In the genomic region with DNA sequence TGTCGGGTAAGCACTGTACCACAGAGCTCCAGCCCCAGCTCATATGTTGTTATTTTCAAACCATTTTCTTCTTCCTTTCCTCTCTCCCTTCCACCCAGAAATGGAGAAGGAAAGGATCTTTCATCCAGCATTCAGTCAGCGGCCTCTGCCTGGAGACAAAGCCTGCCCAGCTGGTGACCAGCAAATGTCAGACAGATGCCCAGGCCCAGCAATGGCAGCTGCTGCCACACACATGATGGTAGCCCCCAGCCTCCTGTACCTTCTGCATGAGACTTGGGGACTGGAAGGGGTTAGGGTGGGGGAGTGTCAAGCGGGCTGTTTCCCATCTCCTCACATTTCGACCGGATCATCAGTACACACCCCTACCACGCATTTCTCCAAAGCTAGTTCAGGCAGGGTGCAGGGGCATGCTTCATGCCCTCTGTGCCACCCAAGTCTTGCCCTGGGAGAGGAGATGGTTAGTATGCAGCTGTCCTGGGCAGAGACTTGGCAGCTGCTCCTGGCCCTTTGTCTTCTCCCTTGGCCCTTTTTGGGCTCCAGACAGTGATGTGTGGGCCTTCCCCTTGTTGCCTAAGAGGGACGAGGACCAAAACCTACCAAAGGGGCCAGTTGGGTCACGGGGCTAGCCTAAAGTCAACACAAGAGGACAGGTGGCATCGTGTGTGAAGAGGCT, we compare ENCODE assay signal across 23 mouse cellular contexts. TPM values are rescaled to one million over a fixed set of nuclear protein-coding genes. Genes with fewer than 3 reads are reported as not detected.
DNase-seq lines count a peak whose midpoint lies in the region; ATAC-seq and TF ChIP-seq lines count a peak whose summit lies in the region.
"Had no signal": no experiment of that assay in that cellular context is flagged by ENCODE, and none has a peak within 500 bp of the region (broad histone marks: within the 10 kb centered on the region; RNA-seq: fewer than 3 reads in every experiment).

No protein-coding gene starts in this region.

- no peaks in the 10 kb centered on the region for H3K36me3 ChIP-seq in hindbrain, postnatal 0 days (ENCODE audit: insufficient read depth, low read length)
- H3K36me3 ChIP-seq in hindbrain, embryonic 14.5 days (replicated peaks; ENCODE audit: control insufficient read depth, insufficient read depth) = peaks cover 9% of the 10 kb centered on the region
- H3K36me3 ChIP-seq: embryonic facial prominence, embryonic 12.5 days; embryonic facial prominence, embryonic 15.5 days; heart, embryonic 10.5 days; heart, embryonic 13.5 days had no signal

- H3K4me3 ChIP-seq in hindbrain, postnatal 0 days (ENCODE audit: low read length) = no peak overlapping the region
- no peak overlapping the region for H3K4me3 ChIP-seq in hindbrain, embryonic 14.5 days (replicated peaks; ENCODE audit: low read length)
- H3K4me3 ChIP-seq: embryonic facial prominence, embryonic 12.5 days; embryonic facial prominence, embryonic 15.5 days; forebrain, embryonic 12.5 days; forebrain, embryonic 15.5 days; heart, adult 2 months; heart, embryonic 10.5 days; heart, embryonic 13.5 days; hindbrain, embryonic 13.5 days had no signal

- H3K4me1 ChIP-seq in hindbrain, postnatal 0 days (ENCODE audit: insufficient read depth, low read length) = peaks cover 8% of the 10 kb centered on the region
- 0 out of 2 replicates have a peak, but pooled peaks cover 6% of the 10 kb centered on the region for H3K4me1 ChIP-seq in hindbrain, embryonic 14.5 days (replicated peaks; ENCODE audit: control insufficient read depth, insufficient read depth, low read length)

- H3K27ac ChIP-seq in hindbrain, postnatal 0 days = no peak overlapping the region
- H3K27ac ChIP-seq in hindbrain, embryonic 14.5 days = no peak overlapping the region
- H3K27ac ChIP-seq: embryonic facial prominence, embryonic 12.5 days; embryonic facial prominence, embryonic 15.5 days; forebrain, embryonic 12.5 days; forebrain, embryonic 15.5 days; heart, adult 2 months; heart, embryonic 13.5 days; hindbrain, embryonic 13.5 days had no signal

- no peaks in the 10 kb centered on the region for H3K27me3 ChIP-seq in hindbrain, postnatal 0 days (ENCODE audit: insufficient read depth, low read length)
- no peaks in the 10 kb centered on the region for H3K27me3 ChIP-seq in hindbrain, embryonic 14.5 days (ENCODE audit: control insufficient read depth, insufficient read depth, low read length)
- H3K27me3 ChIP-seq: embryonic facial prominence, embryonic 12.5 days; embryonic facial prominence, embryonic 15.5 days; forebrain, embryonic 12.5 days; forebrain, embryonic 15.5 days; hindbrain, embryonic 13.5 days had no signal

- DNase-seq in cerebellum, postnatal 10 days = peak; percentile 41 to 56
- DNase-seq in cerebellum, postnatal 36 days = no peak
- DNase-seq in hindbrain, postnatal 0 days (ENCODE audit: low spot score) = peak; percentile 39
- DNase-seq in hindbrain, embryonic 14.5 days (ENCODE audit: low spot score) = no peak
- DNase-seq in left cerebral cortex, postnatal 4 days = peak; percentile 62
- no peak for DNase-seq in left cerebral cortex, postnatal 36 days (ENCODE audit: low spot score in 2 of 2)
- DNase-seq: adrenal gland, adult 8-10 months; adrenal gland, postnatal 25 days; cerebellum, adult 11-12 months; cerebellum, adult 8-10 months; gastrocnemius, postnatal 10 days; gastrocnemius, postnatal 36 days; heart, adult 2 months; heart, postnatal 14 days; heart, postnatal 4 days had no signal

- intact Hi-C loops in left cerebral cortex, postnatal 4 days (cut with DNase I) = no loop called here
- intact Hi-C loops in left cerebral cortex, postnatal 36 days (cut with DNase I) = no loop called here

- TF ChIP-seq CTCF in hindbrain, postnatal 0 days (IDR thresholded peaks at IDR 0.05; ENCODE audit: low read depth) = no peak

- peak; percentile 30; the same call in 1 of the 2 replicates for ATAC-seq in hindbrain, postnatal 0 days
- ATAC-seq in hindbrain, embryonic 14.5 days (ENCODE audit: low FRiP score) = no peak
- ATAC-seq: activated CD4-positive, CD25-positive, alpha-beta regulatory T cell, adult 4 months; forebrain, embryonic 15.5 days had no signal

- H3K9ac ChIP-seq in hindbrain, postnatal 0 days (replicated peaks; ENCODE audit: low read length) = no peak overlapping the region
- H3K9ac ChIP-seq in hindbrain, embryonic 14.5 days = no peak overlapping the region
- H3K9ac ChIP-seq: embryonic facial prominence, embryonic 12.5 days; embryonic facial prominence, embryonic 15.5 days; forebrain, embryonic 12.5 days; forebrain, embryonic 15.5 days; heart, embryonic 13.5 days; hindbrain, embryonic 13.5 days had no signal

- WGBS in hindbrain, postnatal 0 days = 65% methylated on average over 9 of the region's 9 CpGs
- WGBS in hindbrain, embryonic 14.5 days = 76% methylated on average over 9 of the region's 9 CpGs

- no peaks in the 10 kb centered on the region for H3K9me3 ChIP-seq in hindbrain, postnatal 0 days (ENCODE audit: low read length)
- no peaks in the 10 kb centered on the region for H3K9me3 ChIP-seq in hindbrain, embryonic 14.5 days (ENCODE audit: control insufficient read depth, low read length)
- H3K9me3 ChIP-seq: embryonic facial prominence, embryonic 12.5 days; embryonic facial prominence, embryonic 15.5 days; forebrain, embryonic 12.5 days; forebrain, embryonic 15.5 days; heart, embryonic 10.5 days; heart, embryonic 13.5 days; hindbrain, embryonic 13.5 days had no signal

- no peak overlapping the region for H3K4me2 ChIP-seq in hindbrain, postnatal 0 days (ENCODE audit: low read depth, low read length)
- no peak overlapping the region for H3K4me2 ChIP-seq in hindbrain, embryonic 14.5 days (replicated peaks)
- H3K4me2 ChIP-seq: embryonic facial prominence, embryonic 12.5 days; embryonic facial prominence, embryonic 15.5 days; forebrain, embryonic 12.5 days; forebrain, embryonic 15.5 days; heart, embryonic 13.5 days; hindbrain, embryonic 13.5 days had no signal

RNA-seq across cellular contexts. Expression of gene Slc39a9, which starts 42.0 kb away (rescaled TPM):
- total RNA-seq in hindbrain, postnatal 0 days (2014; rRNA removed) = 19.4 and 33.1 TPM in 2 replicates
- polyA plus RNA-seq in hindbrain, postnatal 0 days (2015; fragmentation: Nextera tagmentation; extraction: Ambion mirVana) = 17.7 and 17.8 TPM in 2 replicates
- polyA plus RNA-seq in hindbrain, embryonic 14.5 days (2014; fragmentation: Nextera tagmentation; extraction: Ambion mirVana) = 27.2 and 32.1 TPM in 2 replicates
- 10 to 100 TPM; 39.2 to 43.1 TPM for total RNA-seq in left cerebral cortex, postnatal 4 days (2021)
- 10 to 100 TPM; 36.7 to 37.6 TPM for total RNA-seq in left cerebral cortex, postnatal 36 days (2021)

RNA-seq across cellular contexts. Expression of gene Erh, which starts 42.4 kb away (rescaled TPM):
- 62.1 and 95.6 TPM in 2 replicates for total RNA-seq in hindbrain, postnatal 0 days (2014; rRNA removed)
- 278 and 295 TPM in 2 replicates for polyA plus RNA-seq in hindbrain, postnatal 0 days (2015; fragmentation: Nextera tagmentation; extraction: Ambion mirVana)
- 228 and 237 TPM in 2 replicates for polyA plus RNA-seq in hindbrain, embryonic 14.5 days (2014; fragmentation: Nextera tagmentation; extraction: Ambion mirVana)
- total RNA-seq in left cerebral cortex, postnatal 4 days (2021) = 10 to 100 TPM; 87.2 to 99.7 TPM
- total RNA-seq in left cerebral cortex, postnatal 36 days (2021) = 10 to 100 TPM; 35.8 to 37.8 TPM

Comparison
In these comparisons a context has a peak if more than half of its experiments do, and no peak if none do; other contexts are left out.
1. DNase-seq: peak in cerebellum, postnatal 10 days (2 of 2), hindbrain, postnatal 0 days (single experiment) and left cerebral cortex, postnatal 4 days (single experiment); none in cerebellum, postnatal 36 days (0 of 2), hindbrain, embryonic 14.5 days (single experiment) and left cerebral cortex, postnatal 36 days (0 of 2).